In genomic region chr11:5912635-5913034, GRCm38 (mm10) we compare ENCODE assay signal across 8 mouse cellular contexts. TPM values are rescaled to one million over a fixed set of nuclear protein-coding genes. Genes with fewer than 3 reads are reported as not detected.
DNase-seq lines count a peak whose midpoint lies in the region; ATAC-seq and TF ChIP-seq lines count a peak whose summit lies in the region.

No protein-coding gene starts in this region.

- no peak overlapping the region for H3K4me2 ChIP-seq in intestine, postnatal 0 days (replicated peaks; ENCODE audit: low read depth)
- no peak overlapping the region for H3K4me2 ChIP-seq in limb, embryonic 14.5 days (replicated peaks; ENCODE audit: low read depth, low read length, severe bottlenecking)

- no peak for ATAC-seq in intestine, postnatal 0 days
- peak; percentile 47; the same call in 1 of the 2 replicates for ATAC-seq in limb, embryonic 14.5 days (ENCODE audit: low FRiP score, low read depth)
- ATAC-seq in inflammation-experienced regulatory T-cells, adult 6 months, result no peak

- no peak for TF ChIP-seq POLR2A in testis, adult 2 months (IDR thresholded peaks at IDR 0.05; ENCODE audit: control insufficient read depth, low read depth, low read length)
- no peak for TF ChIP-seq POLR2A in bone marrow, adult 2 months (IDR thresholded peaks at IDR 0.05; ENCODE audit: borderline replicate concordance, control insufficient read depth, low read depth, low read length)
- TF ChIP-seq POLR2A in limb, embryonic 14.5 days (IDR thresholded peaks at IDR 0.05; ENCODE audit: borderline replicate concordance, extremely low read depth, insufficient read depth, insufficient read length), result no peak

- 20% methylated on average over 5 of the region's 5 CpGs for WGBS in bone marrow, adult 2 months
- 33% methylated on average over 5 of the region's 5 CpGs for whole genome bisulfite sequencing in intestine, postnatal 0 days
- 23% methylated on average over 5 of the region's 5 CpGs for WGBS in limb, embryonic 14.5 days

- no peaks in the 10 kb centered on the region for H3K9me3 ChIP-seq in intestine, postnatal 0 days (ENCODE audit: control insufficient read depth)
- no peaks in the 10 kb centered on the region for H3K9me3 ChIP-seq in limb, embryonic 14.5 days (ENCODE audit: control insufficient read depth, low read length)

- H3K4me3 ChIP-seq in testis, adult 2 months (ENCODE audit: control insufficient read depth, low read depth, low read length), result no peak overlapping the region
- no peak overlapping the region for H3K4me3 ChIP-seq in bone marrow, adult 2 months (replicated peaks; ENCODE audit: control insufficient read depth, low read depth, low read length)
- no peak overlapping the region for H3K4me3 ChIP-seq in intestine, postnatal 0 days (ENCODE audit: low read depth, low read length)
- H3K4me3 ChIP-seq in limb, embryonic 14.5 days (replicated peaks; ENCODE audit: low read length), result no peak overlapping the region

- H3K27me3 ChIP-seq in testis, adult 2 months (ENCODE audit: control insufficient read depth, insufficient read depth, low read length), result no peaks in the 10 kb centered on the region
- H3K27me3 ChIP-seq in intestine, postnatal 0 days (replicated peaks; ENCODE audit: control insufficient read depth, insufficient read depth, low read length), result no peaks in the 10 kb centered on the region
- H3K27me3 ChIP-seq in limb, embryonic 14.5 days (ENCODE audit: control insufficient read depth, insufficient read depth, low read length), result no peaks in the 10 kb centered on the region

- no peak for DNase-seq in testis, postnatal 14 days (ENCODE audit: low spot score)
- peak; percentile 43 for DNase-seq in forelimb bud, embryonic 11.5 days (ENCODE audit: low read depth, low spot score)
- peak; percentile 72 for DNase-seq in limb, embryonic 14.5 days (ENCODE audit: low spot score)
- peak; percentile 68 to 77 for DNase-seq in right cerebral cortex, postnatal 10 days (ENCODE audit: low spot score in 2 of 2)

- peak; percentile 49; the same call in 1 of the 2 replicates for TF ChIP-seq CTCF in testis, adult 2 months (IDR thresholded peaks at IDR 0.05; ENCODE audit: control insufficient read depth, insufficient read depth, insufficient replicate concordance, low read depth, low read length)
- peak; percentile 73 for TF ChIP-seq CTCF in bone marrow, adult 2 months (IDR thresholded peaks at IDR 0.05; ENCODE audit: control insufficient read depth, insufficient read depth, low read length)
- peak; percentile 88 for TF ChIP-seq CTCF in intestine, postnatal 0 days (IDR thresholded peaks at IDR 0.05; ENCODE audit: low read depth)

- no peak overlapping the region for H3K27ac ChIP-seq in testis, adult 2 months (ENCODE audit: control insufficient read depth, insufficient read depth, low read depth, low read length)
- no peak overlapping the region for H3K27ac ChIP-seq in bone marrow, adult 2 months (ENCODE audit: control insufficient read depth, insufficient read depth, low read depth, low read length, poor library complexity)
- no peak overlapping the region for H3K27ac ChIP-seq in intestine, postnatal 0 days (ENCODE audit: low read depth, low read length)
- no peak overlapping the region for H3K27ac ChIP-seq in limb, embryonic 14.5 days (replicated peaks; ENCODE audit: low read depth, low read length)

- no peaks in the 10 kb centered on the region for H3K4me1 ChIP-seq in testis, adult 2 months (ENCODE audit: control insufficient read depth, insufficient read depth, low read length)
- H3K4me1 ChIP-seq in bone marrow, adult 2 months (ENCODE audit: control insufficient read depth, insufficient read depth, low read length), result no peaks in the 10 kb centered on the region
- H3K4me1 ChIP-seq in intestine, postnatal 0 days (replicated peaks; ENCODE audit: control insufficient read depth, insufficient read depth, low read length), result no peaks in the 10 kb centered on the region
- peaks cover 5% of the 10 kb centered on the region; the same call in 1 of the 2 replicates for H3K4me1 ChIP-seq in limb, embryonic 14.5 days (ENCODE audit: control insufficient read depth, insufficient read depth, low read length)

- no peak overlapping the region for H3K9ac ChIP-seq in intestine, postnatal 0 days (ENCODE audit: low read depth, low read length)
- no peak overlapping the region for H3K9ac ChIP-seq in limb, embryonic 14.5 days (ENCODE audit: low read depth, low read length, severe bottlenecking)

- H3K36me3 ChIP-seq in testis, adult 2 months (ENCODE audit: control insufficient read depth, insufficient read depth, low read length), result no peaks in the 10 kb centered on the region
- no peaks in the 10 kb centered on the region for H3K36me3 ChIP-seq in intestine, postnatal 0 days (ENCODE audit: control insufficient read depth, insufficient read depth)
- H3K36me3 ChIP-seq in limb, embryonic 14.5 days (ENCODE audit: control insufficient read depth, insufficient read depth, low read length), result no peaks in the 10 kb centered on the region

RNA-seq across cellular contexts. Expression of gene Myl7, which starts 14.1 kb away (rescaled TPM):
- 0.43 TPM in 1 of 2 replicates, not detected in the other for polyA plus RNA-seq in testis, adult 2 months (2012; rRNA removed)
- not detected in 2 replicates for polyA plus RNA-seq in bone marrow, adult 2 months (2011; ENCODE audit: insufficient read depth, insufficient read length, low replicate concordance, missing spikeins)
- polyA plus RNA-seq in intestine, postnatal 0 days (2015; fragmentation: Nextera tagmentation; extraction: Ambion mirVana), result 20.9 and 22.7 TPM in 2 replicates
- polyA plus RNA-seq in limb, embryonic 14.5 days (2012; rRNA removed), result 0.19 and 0.36 TPM in 2 replicates
- 0.92 and 1.00 TPM in 2 replicates for polyA plus RNA-seq in limb, embryonic 14.5 days (2014; fragmentation: Nextera tagmentation; extraction: Ambion mirVana)
- polyA plus RNA-seq in inflammation-experienced regulatory T-cells, adult 6 months (2017; shearing (Covaris generic)), result not detected

RNA-seq across cellular contexts. Expression of gene Pold2, which starts 34.5 kb away (rescaled TPM):
- 88.8 and 109 TPM in 2 replicates for polyA plus RNA-seq in testis, adult 2 months (2012; rRNA removed)
- 13.9 and 19.9 TPM in 2 replicates for polyA plus RNA-seq in bone marrow, adult 2 months (2011; ENCODE audit: insufficient read depth, insufficient read length, low replicate concordance, missing spikeins)
- 32.3 and 32.7 TPM in 2 replicates for polyA plus RNA-seq in intestine, postnatal 0 days (2015; fragmentation: Nextera tagmentation; extraction: Ambion mirVana)
- 158 and 206 TPM in 2 replicates for polyA plus RNA-seq in limb, embryonic 14.5 days (2012; rRNA removed)
- 95.7 and 95.8 TPM in 2 replicates for polyA plus RNA-seq in limb, embryonic 14.5 days (2014; fragmentation: Nextera tagmentation; extraction: Ambion mirVana)
- 10 to 100 TPM; 22.6 to 33.0 (median 30.2) TPM for polyA plus RNA-seq in inflammation-experienced regulatory T-cells, adult 6 months (2017; shearing (Covaris generic))

RNA-seq across cellular contexts. Expression of gene Gck, which starts 37.2 kb away (rescaled TPM):
- 5.0 and 6.6 TPM in 2 replicates for polyA plus RNA-seq in testis, adult 2 months (2012; rRNA removed)
- polyA plus RNA-seq in bone marrow, adult 2 months (2011; ENCODE audit: insufficient read depth, insufficient read length, low replicate concordance, missing spikeins), result 2.8 and 3.7 TPM in 2 replicates
- 0.44 TPM in 2 replicates for polyA plus RNA-seq in intestine, postnatal 0 days (2015; fragmentation: Nextera tagmentation; extraction: Ambion mirVana)
- 0.83 and 1.7 TPM in 2 replicates for polyA plus RNA-seq in limb, embryonic 14.5 days (2012; rRNA removed)
- 0.74 and 2.6 TPM in 2 replicates for polyA plus RNA-seq in limb, embryonic 14.5 days (2014; fragmentation: Nextera tagmentation; extraction: Ambion mirVana)
- not detected for polyA plus RNA-seq in inflammation-experienced regulatory T-cells, adult 6 months (2017; shearing (Covaris generic))

RNA-seq across cellular contexts. Expression of gene Ykt6, which starts 42.9 kb away (rescaled TPM):
- 31.7 and 33.7 TPM in 2 replicates for polyA plus RNA-seq in testis, adult 2 months (2012; rRNA removed)
- polyA plus RNA-seq in bone marrow, adult 2 months (2011; ENCODE audit: insufficient read depth, insufficient read length, low replicate concordance, missing spikeins), result 24.6 and 30.8 TPM in 2 replicates
- 50.9 and 53.8 TPM in 2 replicates for polyA plus RNA-seq in intestine, postnatal 0 days (2015; fragmentation: Nextera tagmentation; extraction: Ambion mirVana)
- polyA plus RNA-seq in limb, embryonic 14.5 days (2012; rRNA removed), result 79.0 and 81.0 TPM in 2 replicates
- polyA plus RNA-seq in limb, embryonic 14.5 days (2014; fragmentation: Nextera tagmentation; extraction: Ambion mirVana), result 33.2 and 34.8 TPM in 2 replicates
- 10 to 100 TPM; 26.3 to 31.4 (median 27.1) TPM for polyA plus RNA-seq in inflammation-experienced regulatory T-cells, adult 6 months (2017; shearing (Covaris generic))

RNA-seq across cellular contexts. Expression of gene Aebp1, which starts 50.9 kb away (rescaled TPM):
- polyA plus RNA-seq in testis, adult 2 months (2012; rRNA removed), result 5.9 and 8.6 TPM in 2 replicates
- polyA plus RNA-seq in bone marrow, adult 2 months (2011; ENCODE audit: insufficient read depth, insufficient read length, low replicate concordance, missing spikeins), result 0.84 and 2.3 TPM in 2 replicates
- 15.0 and 15.8 TPM in 2 replicates for polyA plus RNA-seq in intestine, postnatal 0 days (2015; fragmentation: Nextera tagmentation; extraction: Ambion mirVana)
- polyA plus RNA-seq in limb, embryonic 14.5 days (2012; rRNA removed), result 60.6 and 70.9 TPM in 2 replicates
- 51.7 and 53.7 TPM in 2 replicates for polyA plus RNA-seq in limb, embryonic 14.5 days (2014; fragmentation: Nextera tagmentation; extraction: Ambion mirVana)
- under 1 TPM in 2 of 3 experiments, not detected in 1; 0.13 to 0.90 TPM for polyA plus RNA-seq in inflammation-experienced regulatory T-cells, adult 6 months (2017; shearing (Covaris generic))

Comparison
In these comparisons a context has a peak if more than half of its experiments do, and no peak if none do; other contexts are left out.
1. RNA of gene Myl7, which starts 14.1 kb away (polyA plus RNA-seq): 20.9 to 22.7 TPM in intestine, postnatal 0 days; 0.19 to 1.00 TPM in limb, embryonic 14.5 days, 0.43 TPM in testis, adult 2 months, not detected in bone marrow, adult 2 months and not detected in inflammation-experienced regulatory T-cells, adult 6 months; every median in the first group is over 10 times any median in the second.
2. Peak in every context shown above with its lines, with median percentiles within 50 percentile points of each other: CTCF ChIP-seq.